Mouse (Mus musculus) E14TG2a.4 (cell line): ENCODE results near the gene 1700021F05Rik.
"Not testable (repeated sequence)": the region's sequence is repeated elsewhere in the genome, so short reads cannot be mapped to it uniquely, and the experiment has no call there.

Experiments
- H3K27me3 ChIP-seq: 2 replicates; pipeline ENCODE4 v1.6.1; 2014; ENCODE audit warnings: low read length, control low read depth; ENCODE audit not compliant: insufficient read depth
- H3K36me3 ChIP-seq: 2 replicates; pipeline ENCODE4 v1.6.1; 2014; ENCODE audit warnings: low read length, control low read depth; ENCODE audit not compliant: insufficient read depth
- H3K4me1 ChIP-seq: replicated peaks from 2 replicates; pipeline ENCODE4 v1.6.1; 2014; ENCODE audit warnings: low read depth, low read length, control low read depth
- H3K4me3 ChIP-seq: replicated peaks from 2 replicates; pipeline ENCODE4 v1.5.1; 2014; ENCODE audit warnings: mild to moderate bottlenecking, low read length
- H3K9me3 ChIP-seq: 2 replicates; pipeline ENCODE4 v1.6.1; 2014; ENCODE audit warnings: low read length, control low read depth
- CTCF ChIP-seq: conservative IDR thresholded peaks from 2 replicates; pipeline ENCODE4 v1.5.1; 2014; ENCODE audit warnings: low read length
- NANOG ChIP-seq: IDR thresholded peaks from 2 replicates; pipeline ENCODE4 v1.6.1; 2014; ENCODE audit warnings: borderline replicate concordance, low read length, mixed read lengths
- POU5F1 ChIP-seq: IDR thresholded peaks from 2 replicates; pipeline ENCODE4 v1.6.1; 2014; ENCODE audit warnings: low read length, borderline replicate concordance

Gene 1700021F05Rik

DNA sequence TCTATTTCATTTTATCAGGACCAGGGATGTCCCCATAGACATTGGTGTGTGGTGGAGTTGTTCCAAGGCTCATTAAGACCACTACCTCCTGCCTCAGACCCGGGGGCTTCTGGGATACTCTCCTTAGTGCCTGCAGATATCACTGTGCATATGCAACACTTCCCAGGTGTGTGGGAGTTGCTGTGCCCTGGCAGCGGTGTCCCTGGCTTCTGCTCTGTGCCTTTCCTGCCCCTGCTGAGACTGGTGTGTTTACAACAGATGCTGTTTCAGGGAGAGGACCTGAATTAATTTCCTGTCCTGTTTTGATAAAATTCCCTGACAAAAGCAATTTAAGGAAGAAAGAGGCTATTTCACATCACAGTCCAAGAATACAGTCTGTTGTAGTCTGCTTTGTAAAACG lies 10.1 kb upstream of the 1700021F05Rik start:
- TF ChIP-seq CTCF (no peak), POU5F1 (no peak), NANOG (no peak)
- peaks cover 29% of the 10 kb centered on the region for H3K4me1 ChIP-seq

DNA sequence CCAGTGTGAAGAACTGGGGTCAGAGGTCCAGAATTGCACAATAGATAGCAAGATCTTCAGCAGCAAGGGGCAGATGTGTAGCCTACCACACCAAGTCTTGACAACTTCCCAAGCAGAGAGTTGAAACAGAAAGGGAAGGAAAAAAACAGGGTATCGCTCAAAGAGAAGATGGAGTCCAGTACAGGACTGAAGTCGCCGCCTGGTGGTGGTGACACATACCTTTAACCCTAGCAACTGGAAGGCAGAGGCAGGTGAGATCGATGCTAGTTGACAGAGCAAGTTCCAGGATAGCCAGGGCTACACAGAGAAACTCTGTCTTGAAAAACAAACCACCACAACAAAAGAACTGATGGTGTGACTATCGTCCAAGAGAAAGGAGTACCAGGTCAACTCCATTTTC lies 8.6 kb upstream of the 1700021F05Rik start:
- H3K27me3 ChIP-seq, result no peaks in the 10 kb centered on the region
- TF ChIP-seq CTCF, result peak; percentile 52
- TF ChIP-seq NANOG, result no peak
- no peak for TF ChIP-seq POU5F1
- no peak overlapping the region for H3K4me3 ChIP-seq
- peaks cover 29% of the 10 kb centered on the region for H3K4me1 ChIP-seq
- H3K36me3 ChIP-seq, result no peaks in the 10 kb centered on the region
- peaks cover 7% of the 10 kb centered on the region for H3K9me3 ChIP-seq

More for the DNA sequence above, 10.1 kb upstream of the 1700021F05Rik start:
- H3K9me3 ChIP-seq, result peaks cover 7% of the 10 kb centered on the region
- no peaks in the 10 kb centered on the region for H3K27me3 ChIP-seq
- H3K4me3 ChIP-seq, result peak overlapping the region; percentile 30
- H3K36me3 ChIP-seq, result no peaks in the 10 kb centered on the region

DNA sequence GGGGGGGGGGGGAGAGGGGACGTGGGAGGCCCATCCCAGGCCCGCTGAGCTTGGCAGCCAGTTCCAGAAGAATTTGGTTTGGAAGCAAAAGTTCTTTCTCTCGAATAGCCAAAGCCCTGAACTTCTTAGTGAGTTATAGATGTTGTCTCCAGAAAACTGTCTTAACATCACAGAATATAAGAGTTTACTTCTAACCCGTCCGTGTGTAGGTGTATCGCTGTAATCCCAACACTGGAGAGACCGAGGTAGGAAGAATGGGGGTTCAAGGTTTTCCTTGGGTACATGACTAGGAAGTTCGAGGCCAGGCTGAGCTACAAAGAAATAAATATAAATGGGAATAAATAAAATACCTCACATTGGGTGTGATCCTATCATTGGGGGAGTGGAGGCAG lies 355 bp upstream of the 1700021F05Rik start:
- peak overlapping the region; percentile 48; the same call in 1 of the 2 replicates for H3K4me3 ChIP-seq
- H3K4me1 ChIP-seq, result peaks cover 52% of the 10 kb centered on the region
- no peaks in the 10 kb centered on the region for H3K27me3 ChIP-seq
- TF ChIP-seq NANOG (no peak), CTCF (no peak), POU5F1 (no peak)
- H3K9me3 ChIP-seq, result no peaks in the 10 kb centered on the region
- peaks cover 30% of the 10 kb centered on the region for H3K36me3 ChIP-seq

DNA sequence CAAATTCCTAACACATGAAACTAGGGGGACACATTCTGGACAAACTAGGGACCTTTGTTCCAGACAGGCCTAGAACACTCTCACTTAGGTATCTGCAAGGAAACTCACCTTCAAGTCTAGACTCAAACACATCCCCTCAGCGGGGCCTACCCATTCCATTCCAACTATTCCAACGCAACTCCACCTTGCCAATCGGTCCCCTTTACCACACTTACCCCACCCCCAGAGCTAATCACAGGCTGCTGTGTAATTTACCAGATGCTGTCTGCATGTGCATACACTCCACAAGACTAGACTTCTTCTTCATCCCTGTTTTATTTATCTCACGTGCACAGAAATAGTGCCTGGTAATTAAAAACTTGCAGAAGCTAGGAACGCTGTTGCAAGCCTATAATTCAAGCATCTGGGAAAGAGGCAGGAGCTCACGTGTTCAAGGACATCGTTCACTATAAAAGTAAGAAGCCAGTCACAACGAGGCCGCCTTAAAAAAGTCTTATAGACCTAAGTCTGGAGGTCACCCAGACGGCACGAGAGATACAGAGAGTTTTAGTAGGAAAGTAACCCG lies 966 bp downstream of the 1700021F05Rik start:
- Histone ChIP-seq H3K27me3 (no peaks in the 10 kb centered on the region), H3K9me3 (no peaks in the 10 kb centered on the region)

DNA sequence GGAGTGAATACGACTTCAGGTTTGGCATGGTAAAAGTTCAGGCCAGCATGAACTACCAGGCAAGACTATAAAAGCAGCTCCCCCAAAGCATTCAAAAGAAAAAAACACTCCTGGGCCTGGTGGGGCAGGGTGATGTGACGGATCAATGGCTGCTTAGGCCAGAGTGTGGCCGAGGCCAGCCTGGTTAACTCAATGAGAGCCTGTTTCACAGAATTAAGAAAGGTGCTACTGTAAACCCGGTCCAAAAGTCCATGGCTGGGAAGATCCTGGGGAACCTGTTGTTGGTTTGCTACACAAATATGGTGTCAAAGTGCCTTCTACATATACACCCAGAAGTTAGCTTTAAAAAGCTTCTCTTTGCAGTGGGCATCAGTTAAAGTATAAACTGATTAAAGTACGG lies 2.0 kb downstream of the 1700021F05Rik start:
- Histone ChIP-seq H3K4me3 (no peak overlapping the region), H3K36me3 (peaks cover 39% of the 10 kb centered on the region), H3K4me1 (peaks cover 55% of the 10 kb centered on the region), H3K9me3 (no peaks in the 10 kb centered on the region), H3K27me3 (no peaks in the 10 kb centered on the region)
- TF ChIP-seq NANOG (no peak), CTCF (no peak), POU5F1 (no peak)

More for the DNA sequence above, 966 bp downstream of the 1700021F05Rik start:
- no peak for TF ChIP-seq POU5F1
- no peak for TF ChIP-seq CTCF
- no peak for TF ChIP-seq NANOG
- peak overlapping the region; percentile 99 for H3K4me3 ChIP-seq
- H3K36me3 ChIP-seq, result peaks cover 39% of the 10 kb centered on the region
- H3K4me1 ChIP-seq, result peaks cover 55% of the 10 kb centered on the region

DNA sequence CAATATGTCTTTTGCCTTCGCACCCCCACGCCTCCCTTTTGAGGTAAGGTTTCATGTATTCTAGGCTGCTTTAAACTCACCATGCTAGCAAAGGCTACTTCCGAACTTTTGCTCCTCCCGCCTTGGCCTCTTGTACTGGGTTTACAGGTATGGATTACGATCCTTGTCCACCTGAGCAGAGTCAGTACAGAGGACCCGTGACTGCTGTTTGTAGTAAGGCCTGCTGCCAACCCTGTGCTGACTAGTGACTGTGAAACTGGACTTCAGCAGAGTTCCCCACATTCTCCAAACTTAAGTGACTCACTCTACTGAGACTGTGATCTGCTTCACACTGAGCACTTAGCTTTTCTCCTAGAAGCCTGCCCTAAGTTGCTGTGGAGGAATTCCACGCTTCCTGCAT lies 3.1 kb downstream of the 1700021F05Rik start:
- no peaks in the 10 kb centered on the region for H3K9me3 ChIP-seq

DNA sequence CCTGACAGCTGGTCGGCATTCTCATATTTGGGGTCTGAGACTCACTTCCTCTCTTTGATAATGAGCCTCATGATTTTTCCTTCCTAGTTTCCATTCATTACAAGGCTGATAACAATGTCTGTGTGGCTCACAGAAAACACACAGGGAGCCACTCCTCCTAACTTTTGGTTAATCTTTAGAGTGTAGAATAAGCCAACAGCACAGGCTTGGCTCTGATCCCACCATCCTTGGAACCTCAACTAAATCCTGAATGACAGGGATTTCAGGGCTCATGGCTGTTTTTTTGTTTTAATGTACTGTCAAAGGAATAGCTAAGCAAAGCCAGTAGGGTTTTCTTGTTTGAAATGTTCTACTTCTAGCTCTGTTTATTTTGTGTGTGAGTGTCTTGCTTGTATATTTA lies 6.4 kb downstream of the 1700021F05Rik start:
- no peaks in the 10 kb centered on the region for H3K9me3 ChIP-seq
- H3K4me3 ChIP-seq, result no peak overlapping the region
- H3K27me3 ChIP-seq, result no peaks in the 10 kb centered on the region
- peaks cover 77% of the 10 kb centered on the region for H3K36me3 ChIP-seq
- peaks cover 46% of the 10 kb centered on the region for H3K4me1 ChIP-seq
- TF ChIP-seq NANOG, result no peak
- TF ChIP-seq POU5F1, result no peak
- no peak for TF ChIP-seq CTCF

More for the DNA sequence above, 3.1 kb downstream of the 1700021F05Rik start:
- TF ChIP-seq CTCF (no peak), NANOG (no peak), POU5F1 (no peak)
- no peak overlapping the region for H3K4me3 ChIP-seq
- H3K4me1 ChIP-seq, result peaks cover 55% of the 10 kb centered on the region
- no peaks in the 10 kb centered on the region for H3K27me3 ChIP-seq
- H3K36me3 ChIP-seq, result peaks cover 44% of the 10 kb centered on the region

DNA sequence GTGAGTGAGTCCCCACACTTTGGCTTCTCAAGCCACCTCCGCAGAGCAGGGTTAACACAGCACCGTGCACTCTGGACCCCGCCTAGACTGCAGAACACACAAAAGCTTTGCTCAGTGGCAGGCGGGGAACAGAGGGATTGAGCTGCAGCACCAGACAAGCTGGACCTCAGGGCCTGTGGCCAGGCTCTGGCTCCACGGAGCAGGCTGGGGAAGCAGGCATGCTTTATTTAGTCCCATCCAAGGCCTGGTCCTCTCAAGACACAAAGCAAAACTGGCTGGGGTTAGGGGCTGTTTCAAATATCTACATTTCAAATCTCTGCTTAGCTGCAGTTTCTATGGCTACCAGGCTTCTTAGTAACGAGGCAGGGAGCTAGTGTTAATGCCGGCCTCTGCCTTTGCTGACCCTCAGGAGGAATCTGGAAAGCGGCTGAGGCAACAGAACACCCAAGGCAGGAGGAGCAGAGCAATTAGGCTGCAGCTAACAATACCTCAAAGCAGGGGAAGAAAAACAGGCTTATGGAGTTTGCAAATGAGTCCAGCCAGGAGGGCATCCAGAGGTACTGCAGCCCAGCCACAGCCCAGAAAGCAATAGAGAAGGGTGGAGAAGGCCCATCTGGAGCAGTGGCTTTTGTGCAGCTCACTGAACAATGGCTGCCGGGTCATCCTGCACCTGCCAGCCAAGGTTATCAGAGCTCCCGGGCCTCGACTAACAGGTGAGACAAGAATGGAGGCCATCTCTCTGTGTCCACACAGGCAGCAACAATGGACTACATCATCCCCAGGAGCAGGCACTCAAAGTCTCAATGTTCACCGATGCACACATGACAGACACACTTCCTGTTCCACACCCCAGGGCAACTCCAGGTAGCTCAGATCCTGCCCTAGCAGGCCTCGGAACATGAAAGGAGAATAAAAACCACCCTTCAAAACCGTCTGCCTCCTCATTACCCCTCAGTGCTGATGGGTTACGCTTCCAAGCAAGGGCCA lies 13.2 kb downstream of the 1700021F05Rik start:
- peak; percentile 19; the same call in 1 of the 2 replicates for TF ChIP-seq CTCF
- TF ChIP-seq NANOG, result no peak
- H3K4me1 ChIP-seq, result peaks cover 53% of the 10 kb centered on the region
- peak overlapping the region; percentile 57 for H3K4me3 ChIP-seq
- H3K9me3 ChIP-seq, result no peaks in the 10 kb centered on the region
- H3K27me3 ChIP-seq, result no peaks in the 10 kb centered on the region
- peaks cover 54% of the 10 kb centered on the region for H3K36me3 ChIP-seq

DNA sequence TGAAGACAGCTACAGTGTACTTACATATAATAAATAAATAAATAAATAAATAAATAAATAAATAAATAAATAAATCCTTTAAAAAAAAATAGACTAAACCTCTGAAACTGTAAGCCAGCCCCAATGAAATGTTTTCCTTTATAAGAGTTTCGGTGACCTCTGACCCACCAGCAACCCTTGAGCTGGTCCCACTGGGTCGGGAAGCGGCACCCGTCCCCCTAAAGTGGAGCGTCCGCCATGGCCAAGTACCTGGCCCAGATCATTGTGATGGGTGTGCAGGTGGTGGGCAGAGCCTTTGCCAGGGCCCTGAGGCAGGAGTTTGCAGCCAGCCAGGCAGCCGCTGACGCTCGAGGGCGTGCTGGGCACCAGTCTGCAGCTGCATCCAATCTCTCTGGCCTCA lies 16.9 kb downstream of the 1700021F05Rik start, which contains the start of gene Gm9803:
Gene Gm9803, plus strand, starts transcription at position 154 of the 400 bp plus-strand sequence.
- Histone ChIP-seq H3K4me1 (peaks cover 39% of the 10 kb centered on the region), H3K36me3 (peaks cover 20% of the 10 kb centered on the region)
- H3K9me3 ChIP-seq, H3K27me3 ChIP-seq, H3K4me3 ChIP-seq: not testable (repeated sequence)
